Mouse (Mus musculus): ENCODE measurements at regions not wholly inside any gene's neighbourhood (a gene's known extent, or its start where the extent isn't known, plus 50 kb on each side); places are given as distances from the start of the nearest gene placed in this dataset.

- no peak overlapping the region for H3K27ac ChIP-seq (replicated peaks; ENCODE audit: low read depth, low read length)
- no peaks in the 10 kb centered on the region for H3K27me3 ChIP-seq (ENCODE audit: control insufficient read depth, insufficient read depth, low read length)
- WGBS: 19% methylated on average over 1 of the region's 1 CpGs
- TF ChIP-seq POLR2A (IDR thresholded peaks at IDR 0.05; ENCODE audit: borderline replicate concordance, extremely low read depth, insufficient read depth, insufficient read length): no peak
- H3K4me1 ChIP-seq (ENCODE audit: control insufficient read depth, insufficient read depth, low read length): no peaks in the 10 kb centered on the region
- H3K4me2 ChIP-seq (replicated peaks; ENCODE audit: low read depth, low read length, severe bottlenecking): no peak overlapping the region
- no peak overlapping the region for H3K4me3 ChIP-seq (replicated peaks; ENCODE audit: low read length)
- H3K36me3 ChIP-seq (ENCODE audit: control insufficient read depth, insufficient read depth, low read length): no peaks in the 10 kb centered on the region
- DNase-seq (ENCODE audit: low spot score) (no peak), ATAC-seq (ENCODE audit: low FRiP score, low read depth) (no peak)
- H3K9me3 ChIP-seq (ENCODE audit: control insufficient read depth, low read length): 0 out of 2 replicates have a peak, but pooled peaks cover 3% of the 10 kb centered on the region
- H3K9ac ChIP-seq (ENCODE audit: low read depth, low read length, severe bottlenecking): no peak overlapping the region
Measured at GRCm38 (mm10) chr2:72829139-72829538, 151.1 kb downstream of the Sp3 start.

GRCm38 (mm10) chr2:72832770-72833169, 147.5 kb downstream of the Sp3 start:
- DNase-seq (ENCODE audit: low spot score) (no peak), ATAC-seq (ENCODE audit: low FRiP score, low read depth) (no peak)
- Histone ChIP-seq H3K4me3 (replicated peaks; ENCODE audit: low read length) (no peak overlapping the region), H3K36me3 (ENCODE audit: control insufficient read depth, insufficient read depth, low read length) (no peaks in the 10 kb centered on the region), H3K4me1 (ENCODE audit: control insufficient read depth, insufficient read depth, low read length) (peaks cover 2% of the 10 kb centered on the region; the same call in 1 of the 2 replicates), H3K9ac (ENCODE audit: low read depth, low read length, severe bottlenecking) (no peak overlapping the region), H3K27me3 (ENCODE audit: control insufficient read depth, insufficient read depth, low read length) (no peaks in the 10 kb centered on the region), H3K4me2 (replicated peaks; ENCODE audit: low read depth, low read length, severe bottlenecking) (no peak overlapping the region), H3K9me3 (ENCODE audit: control insufficient read depth, low read length) (0 out of 2 replicates have a peak, but pooled peaks cover 3% of the 10 kb centered on the region), H3K27ac (replicated peaks; ENCODE audit: low read depth, low read length) (no peak overlapping the region)
- 85% methylated on average over 10 of the region's 10 CpGs for WGBS
- TF ChIP-seq POLR2A (IDR thresholded peaks at IDR 0.05; ENCODE audit: borderline replicate concordance, extremely low read depth, insufficient read depth, insufficient read length): no peak

GRCm38 (mm10) chr2:72838085-72838727, 142.0 kb downstream of the Sp3 start:
- Histone ChIP-seq H3K4me2 (replicated peaks; ENCODE audit: low read depth, low read length, severe bottlenecking) (no peak overlapping the region), H3K4me1 (ENCODE audit: control insufficient read depth, insufficient read depth, low read length) (peaks cover 12% of the 10 kb centered on the region), H3K4me3 (replicated peaks; ENCODE audit: low read length) (no peak overlapping the region), H3K27me3 (ENCODE audit: control insufficient read depth, insufficient read depth, low read length) (no peaks in the 10 kb centered on the region), H3K9ac (ENCODE audit: low read depth, low read length, severe bottlenecking) (no peak overlapping the region), H3K36me3 (ENCODE audit: control insufficient read depth, insufficient read depth, low read length) (no peaks in the 10 kb centered on the region), H3K27ac (replicated peaks; ENCODE audit: low read depth, low read length) (0 out of 2 replicates have a peak overlapping the region, but pooled peaks have one; percentile 26), H3K9me3 (ENCODE audit: control insufficient read depth, low read length) (0 out of 2 replicates have a peak, but pooled peaks cover 7% of the 10 kb centered on the region)
- no peak for ATAC-seq (ENCODE audit: low FRiP score, low read depth)
- WGBS: 61% methylated on average over 6 of the region's 6 CpGs
- no peak for TF ChIP-seq POLR2A (IDR thresholded peaks at IDR 0.05; ENCODE audit: borderline replicate concordance, extremely low read depth, insufficient read depth, insufficient read length)
- peak; percentile 18 for DNase-seq (ENCODE audit: low spot score)

GRCm38 (mm10) chr2:72839673-72840072, 140.6 kb downstream of the Sp3 start:
- H3K4me1 ChIP-seq (ENCODE audit: control insufficient read depth, insufficient read depth, low read length): peaks cover 12% of the 10 kb centered on the region
- H3K9me3 ChIP-seq (ENCODE audit: control insufficient read depth, low read length): 0 out of 2 replicates have a peak, but pooled peaks cover 7% of the 10 kb centered on the region
- ATAC-seq (ENCODE audit: low FRiP score, low read depth) (no peak), DNase-seq (ENCODE audit: low spot score) (peak; percentile 60)
- H3K27ac ChIP-seq (replicated peaks; ENCODE audit: low read depth, low read length): no peak overlapping the region
- no peak overlapping the region for H3K4me3 ChIP-seq (replicated peaks; ENCODE audit: low read length)
- no peaks in the 10 kb centered on the region for H3K27me3 ChIP-seq (ENCODE audit: control insufficient read depth, insufficient read depth, low read length)
- WGBS: 67% methylated on average over 5 of the region's 5 CpGs
- no peak overlapping the region for H3K9ac ChIP-seq (ENCODE audit: low read depth, low read length, severe bottlenecking)
- no peaks in the 10 kb centered on the region for H3K36me3 ChIP-seq (ENCODE audit: control insufficient read depth, insufficient read depth, low read length)
- H3K4me2 ChIP-seq (replicated peaks; ENCODE audit: low read depth, low read length, severe bottlenecking): no peak overlapping the region
- TF ChIP-seq POLR2A (IDR thresholded peaks at IDR 0.05; ENCODE audit: borderline replicate concordance, extremely low read depth, insufficient read depth, insufficient read length): no peak

GRCm38 (mm10) chr2:72841367-72841766, 138.9 kb downstream of the Sp3 start:
- peaks cover 12% of the 10 kb centered on the region for H3K4me1 ChIP-seq (ENCODE audit: control insufficient read depth, insufficient read depth, low read length)
- H3K27ac ChIP-seq (replicated peaks; ENCODE audit: low read depth, low read length): peak overlapping the region; percentile 33
- no peak for TF ChIP-seq POLR2A (IDR thresholded peaks at IDR 0.05; ENCODE audit: borderline replicate concordance, extremely low read depth, insufficient read depth, insufficient read length)
- DNase-seq (ENCODE audit: low spot score) (peak; percentile 66), ATAC-seq (ENCODE audit: low FRiP score, low read depth) (peak; percentile 80; the same call in 1 of the 2 replicates)
- no peaks in the 10 kb centered on the region for H3K27me3 ChIP-seq (ENCODE audit: control insufficient read depth, insufficient read depth, low read length)
- H3K9me3 ChIP-seq (ENCODE audit: control insufficient read depth, low read length): 0 out of 2 replicates have a peak, but pooled peaks cover 7% of the 10 kb centered on the region
- no peak overlapping the region for H3K4me2 ChIP-seq (replicated peaks; ENCODE audit: low read depth, low read length, severe bottlenecking)
- H3K4me3 ChIP-seq (replicated peaks; ENCODE audit: low read length): no peak overlapping the region
- no peaks in the 10 kb centered on the region for H3K36me3 ChIP-seq (ENCODE audit: control insufficient read depth, insufficient read depth, low read length)
- no peak overlapping the region for H3K9ac ChIP-seq (ENCODE audit: low read depth, low read length, severe bottlenecking)
- WGBS: 55% methylated on average over 5 of the region's 5 CpGs
